Mouse (Mus musculus): Measurements from ENCODE around the gene Rab28. TPM values are rescaled to one million over a fixed set of nuclear protein-coding genes. Genes with fewer than 3 reads are reported as not detected.
"Not testable (repeated sequence)": the region's sequence is repeated elsewhere in the genome, so short reads cannot be mapped to it uniquely, and the experiment has no call there.

The Rab28 gene
- 34.7 and 35.4 TPM in 2 replicates for total RNA-seq (2014; fragmentation: Nextera tagmentation)
- 32.2 and 40.0 TPM in 2 replicates for total RNA-seq (2017)

- peak; percentile 87 for ATAC-seq (replicated peaks; ENCODE audit: poor library complexity, severe bottlenecking)
Observed at GRCm38 (mm10) chr5:41708051-41708630, at the start of gene Rab28. Rab28 (minus strand) TSS chr5:41708157.

- no peak for ATAC-seq (replicated peaks; ENCODE audit: poor library complexity, severe bottlenecking)
Observed at GRCm38 (mm10) chr5:41757338-41757737, 49.4 kb upstream of the Rab28 start.

GRCm38 (mm10) chr5:41756396-41756795 lies 48.4 kb upstream of the Rab28 start:
- ATAC-seq (replicated peaks; ENCODE audit: poor library complexity, severe bottlenecking), result no peak

GRCm38 (mm10) chr5:41755373-41755960 lies 47.5 kb upstream of the Rab28 start:
- ATAC-seq (replicated peaks; ENCODE audit: poor library complexity, severe bottlenecking), result 0 out of 2 replicates have a peak, but pooled peaks have one; percentile 20

- ATAC-seq (replicated peaks; ENCODE audit: poor library complexity, severe bottlenecking), result no peak
Observed at GRCm38 (mm10) chr5:41754836-41755235, 46.9 kb upstream of the Rab28 start.

GRCm38 (mm10) chr5:41754226-41754775 lies 46.3 kb upstream of the Rab28 start:
- ATAC-seq (replicated peaks; ENCODE audit: poor library complexity, severe bottlenecking), result no peak

GRCm38 (mm10) chr5:41752721-41753120 lies 44.8 kb upstream of the Rab28 start:
- no peak for ATAC-seq (replicated peaks; ENCODE audit: poor library complexity, severe bottlenecking)

GRCm38 (mm10) chr5:41744898-41745780 lies 37.2 kb upstream of the Rab28 start:
- ATAC-seq (replicated peaks; ENCODE audit: poor library complexity, severe bottlenecking), result no peak

GRCm38 (mm10) chr5:41744234-41744633 lies 36.3 kb upstream of the Rab28 start:
- peak; percentile 27; the same call in 1 of the 2 replicates for ATAC-seq (replicated peaks; ENCODE audit: poor library complexity, severe bottlenecking)

- peak; percentile 100 for ATAC-seq (replicated peaks; ENCODE audit: poor library complexity, severe bottlenecking)
Observed at GRCm38 (mm10) chr5:41738817-41739216, 30.9 kb upstream of the Rab28 start.

GRCm38 (mm10) chr5:41737039-41737438 lies 29.1 kb upstream of the Rab28 start:
- no peak for ATAC-seq (replicated peaks; ENCODE audit: poor library complexity, severe bottlenecking)

GRCm38 (mm10) chr5:41727017-41727416 lies 19.1 kb upstream of the Rab28 start:
- no peak for ATAC-seq (replicated peaks; ENCODE audit: poor library complexity, severe bottlenecking)

GRCm38 (mm10) chr5:41725573-41725972 lies 17.6 kb upstream of the Rab28 start:
- no peak for ATAC-seq (replicated peaks; ENCODE audit: poor library complexity, severe bottlenecking)

GRCm38 (mm10) chr5:41707115-41708015 lies 592 bp downstream of the Rab28 start:
- ATAC-seq (replicated peaks; ENCODE audit: poor library complexity, severe bottlenecking), result peak; percentile 62

- ATAC-seq (replicated peaks; ENCODE audit: poor library complexity, severe bottlenecking), result no peak
Observed at GRCm38 (mm10) chr5:41706777-41707114, 1.2 kb downstream of the Rab28 start.

GRCm38 (mm10) chr5:41701085-41701484 lies 6.9 kb downstream of the Rab28 start:
- not testable (repeated sequence) for ATAC-seq (replicated peaks; ENCODE audit: poor library complexity, severe bottlenecking)

GRCm38 (mm10) chr5:41697958-41698357 lies 10.0 kb downstream of the Rab28 start:
- ATAC-seq (replicated peaks; ENCODE audit: poor library complexity, severe bottlenecking), result no peak

GRCm38 (mm10) chr5:41685016-41685415 lies 22.9 kb downstream of the Rab28 start:
- no peak for ATAC-seq (replicated peaks; ENCODE audit: poor library complexity, severe bottlenecking)

- no peak for ATAC-seq (replicated peaks; ENCODE audit: poor library complexity, severe bottlenecking)
Observed at GRCm38 (mm10) chr5:41683976-41684375, 24.0 kb downstream of the Rab28 start.

GRCm38 (mm10) chr5:41666012-41666411 lies 41.9 kb downstream of the Rab28 start:
- ATAC-seq (replicated peaks; ENCODE audit: poor library complexity, severe bottlenecking), result no peak
